Mouse (Mus musculus): Measurements from ENCODE around the gene Dtx4. TPM values are rescaled to one million over a fixed set of nuclear protein-coding genes. Genes with fewer than 3 reads are reported as not detected.

Gene Dtx4
- polyA plus RNA-seq, 1 experiment from 2014 or later: 43.3 TPM

- Histone ChIP-seq H3K27ac (no peak overlapping the region), H3K4me1 (no peaks in the 10 kb centered on the region), H3K27me3 (replicated peaks) (no peaks in the 10 kb centered on the region), H3K4me2 (no peak overlapping the region), H3K36me3 (replicated peaks) (0 out of 2 replicates have a peak, but pooled peaks cover 4% of the 10 kb centered on the region), H3K9me3 (no peaks in the 10 kb centered on the region), H3K4me3 (no peak overlapping the region), H3K9ac (no peak overlapping the region)
- ATAC-seq (replicated peaks): no peak
- 71% methylated on average over 7 of the region's 7 CpGs for WGBS
Observed at GRCm38 (mm10) chr19:12462851-12463721, 38.2 kb downstream of the Dtx4 start.

GRCm38 (mm10) chr19:12460282-12461249 lies 40.7 kb downstream of the Dtx4 start, which contains the start of gene Mpeg1:
Mpeg1 (plus strand) TSS chr19:12460779.
- no peaks in the 10 kb centered on the region for H3K27me3 ChIP-seq (replicated peaks)
- H3K9me3 ChIP-seq: no peaks in the 10 kb centered on the region
- no peak within 1 kb of the TSS for H3K9ac ChIP-seq
- ATAC-seq (replicated peaks): no peak
- WGBS: 84% methylated on average over 11 of the region's 11 CpGs
- H3K36me3 ChIP-seq (replicated peaks): no peaks in the 10 kb centered on the region
- no peak within 1 kb of the TSS for H3K4me3 ChIP-seq
- H3K27ac ChIP-seq: no peak within 1 kb of the TSS
- H3K4me2 ChIP-seq: no peak within 1 kb of the TSS
- H3K4me1 ChIP-seq: no peaks in the 10 kb centered on the region

GRCm38 (mm10) chr19:12459516-12459915 lies 41.7 kb downstream of the Dtx4 start:
- H3K27ac ChIP-seq: no peak overlapping the region
- H3K4me1 ChIP-seq: no peaks in the 10 kb centered on the region
- no peak overlapping the region for H3K4me2 ChIP-seq
- no peaks in the 10 kb centered on the region for H3K36me3 ChIP-seq (replicated peaks)
- H3K27me3 ChIP-seq (replicated peaks): no peaks in the 10 kb centered on the region
- no peak overlapping the region for H3K4me3 ChIP-seq
- no peak for ATAC-seq (replicated peaks)
- no peak overlapping the region for H3K9ac ChIP-seq
- no peaks in the 10 kb centered on the region for H3K9me3 ChIP-seq
- 82% methylated on average over 4 of the region's 4 CpGs for WGBS

- H3K27me3 ChIP-seq (replicated peaks): no peaks in the 10 kb centered on the region
- H3K4me1 ChIP-seq: no peaks in the 10 kb centered on the region
- 88% methylated on average over 12 of the region's 12 CpGs for WGBS
- H3K4me3 ChIP-seq: no peak overlapping the region
- H3K4me2 ChIP-seq: no peak overlapping the region
- no peak for ATAC-seq (replicated peaks)
- H3K36me3 ChIP-seq (replicated peaks): no peaks in the 10 kb centered on the region
- no peak overlapping the region for H3K9ac ChIP-seq
- no peaks in the 10 kb centered on the region for H3K9me3 ChIP-seq
- no peak overlapping the region for H3K27ac ChIP-seq
Observed at GRCm38 (mm10) chr19:12457401-12458066, 43.7 kb downstream of the Dtx4 start.

GRCm38 (mm10) chr19:12445014-12445413 lies 56.2 kb downstream of the Dtx4 start:
- Histone ChIP-seq H3K9ac (no peak overlapping the region), H3K4me2 (no peak overlapping the region), H3K4me3 (no peak overlapping the region), H3K27ac (no peak overlapping the region), H3K9me3 (no peaks in the 10 kb centered on the region), H3K36me3 (replicated peaks) (no peaks in the 10 kb centered on the region), H3K27me3 (replicated peaks) (no peaks in the 10 kb centered on the region), H3K4me1 (no peaks in the 10 kb centered on the region)
- WGBS: 79% methylated on average over 3 of the region's 3 CpGs
- no peak for ATAC-seq (replicated peaks)

DNA sequence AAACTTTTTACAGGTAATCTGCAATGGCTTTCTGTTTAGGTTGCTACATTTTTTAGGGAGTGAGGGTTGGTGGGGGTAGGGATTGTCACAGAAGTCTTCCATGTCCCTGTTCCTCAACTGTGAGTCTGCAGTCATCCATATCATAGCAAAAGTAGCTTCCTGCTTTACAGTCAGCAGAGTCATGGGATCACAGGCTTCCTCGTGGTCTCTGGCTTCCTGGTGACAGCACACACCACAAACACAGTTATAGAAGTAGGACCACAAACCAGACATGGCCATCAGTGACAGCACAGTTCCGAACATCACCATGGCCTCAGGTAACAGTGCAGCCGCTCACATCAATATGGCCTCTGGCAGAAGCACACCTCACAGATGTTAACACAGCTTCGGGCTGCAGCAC lies 58.7 kb downstream of the Dtx4 start:
- 80% methylated on average over 4 of the region's 4 CpGs for WGBS

DNA sequence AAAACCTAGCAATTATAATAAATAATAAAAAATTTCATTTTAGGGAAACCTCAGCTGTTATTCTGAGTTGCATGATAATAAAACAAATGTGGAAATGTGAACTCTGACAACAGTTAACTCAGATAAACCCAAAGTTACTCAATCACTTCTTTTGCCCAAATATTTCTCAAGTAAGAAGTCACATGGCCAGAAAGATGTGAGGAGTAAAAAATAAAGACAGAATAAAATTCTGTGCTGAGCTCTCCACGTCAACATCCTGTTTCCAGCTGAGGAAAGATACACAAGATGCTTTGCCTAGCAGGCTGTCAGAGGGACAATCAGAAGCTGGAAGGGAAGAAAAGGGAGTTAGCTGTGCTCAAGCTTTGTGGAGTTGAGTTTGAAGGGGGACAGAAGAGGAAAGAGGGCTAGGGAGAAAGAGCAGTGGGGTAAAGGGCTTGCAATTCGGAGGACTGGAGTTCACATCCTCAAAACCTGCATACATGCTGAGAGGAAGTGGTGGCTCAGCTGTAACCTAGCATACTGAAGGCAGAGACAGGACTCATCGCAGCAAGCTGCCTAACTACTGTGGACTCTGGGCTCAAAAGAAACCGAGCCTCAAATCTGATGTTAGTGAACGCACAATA lies 61.0 kb downstream of the Dtx4 start:
- no peak for ATAC-seq (replicated peaks)
- Histone ChIP-seq H3K27me3 (replicated peaks) (no peaks in the 10 kb centered on the region), H3K4me2 (no peak overlapping the region), H3K4me3 (no peak overlapping the region), H3K36me3 (replicated peaks) (no peaks in the 10 kb centered on the region), H3K9ac (no peak overlapping the region), H3K9me3 (no peaks in the 10 kb centered on the region), H3K27ac (no peak overlapping the region), H3K4me1 (no peaks in the 10 kb centered on the region)
- WGBS: 59% methylated on average over 5 of the region's 5 CpGs

More for the DNA sequence above, 58.7 kb downstream of the Dtx4 start:
- Histone ChIP-seq H3K4me3 (no peak overlapping the region), H3K9me3 (no peaks in the 10 kb centered on the region), H3K36me3 (replicated peaks) (no peaks in the 10 kb centered on the region), H3K9ac (no peak overlapping the region), H3K27me3 (replicated peaks) (no peaks in the 10 kb centered on the region), H3K4me2 (no peak overlapping the region), H3K4me1 (no peaks in the 10 kb centered on the region), H3K27ac (no peak overlapping the region)
- no peak for ATAC-seq (replicated peaks)

DNA sequence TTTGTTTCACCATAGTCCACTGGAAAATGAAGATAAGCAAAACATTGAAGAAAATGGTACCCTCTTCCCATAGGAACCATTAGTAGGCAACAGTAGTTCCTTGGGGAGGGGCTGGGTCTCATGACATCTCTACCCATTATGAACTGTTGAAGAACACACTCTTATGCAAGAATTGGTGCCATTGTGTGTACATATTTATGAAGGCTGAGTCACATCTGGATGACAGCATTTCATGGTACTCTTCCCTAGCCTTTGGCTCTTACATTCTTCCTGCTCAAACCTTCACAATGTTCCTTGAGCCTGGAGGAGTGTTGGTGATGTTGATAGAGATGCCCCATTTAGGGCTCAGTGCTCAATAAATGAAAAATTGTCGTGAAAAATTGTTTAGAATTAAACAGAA lies 61.7 kb downstream of the Dtx4 start:
- 67% methylated on average over 1 of the region's 1 CpGs for WGBS
- no peak overlapping the region for H3K4me2 ChIP-seq
- ATAC-seq (replicated peaks): no peak
- no peak overlapping the region for H3K27ac ChIP-seq
- no peak overlapping the region for H3K9ac ChIP-seq
- no peaks in the 10 kb centered on the region for H3K9me3 ChIP-seq
- no peak overlapping the region for H3K4me3 ChIP-seq
- no peaks in the 10 kb centered on the region for H3K36me3 ChIP-seq (replicated peaks)
- H3K27me3 ChIP-seq (replicated peaks): no peaks in the 10 kb centered on the region
- H3K4me1 ChIP-seq: no peaks in the 10 kb centered on the region

DNA sequence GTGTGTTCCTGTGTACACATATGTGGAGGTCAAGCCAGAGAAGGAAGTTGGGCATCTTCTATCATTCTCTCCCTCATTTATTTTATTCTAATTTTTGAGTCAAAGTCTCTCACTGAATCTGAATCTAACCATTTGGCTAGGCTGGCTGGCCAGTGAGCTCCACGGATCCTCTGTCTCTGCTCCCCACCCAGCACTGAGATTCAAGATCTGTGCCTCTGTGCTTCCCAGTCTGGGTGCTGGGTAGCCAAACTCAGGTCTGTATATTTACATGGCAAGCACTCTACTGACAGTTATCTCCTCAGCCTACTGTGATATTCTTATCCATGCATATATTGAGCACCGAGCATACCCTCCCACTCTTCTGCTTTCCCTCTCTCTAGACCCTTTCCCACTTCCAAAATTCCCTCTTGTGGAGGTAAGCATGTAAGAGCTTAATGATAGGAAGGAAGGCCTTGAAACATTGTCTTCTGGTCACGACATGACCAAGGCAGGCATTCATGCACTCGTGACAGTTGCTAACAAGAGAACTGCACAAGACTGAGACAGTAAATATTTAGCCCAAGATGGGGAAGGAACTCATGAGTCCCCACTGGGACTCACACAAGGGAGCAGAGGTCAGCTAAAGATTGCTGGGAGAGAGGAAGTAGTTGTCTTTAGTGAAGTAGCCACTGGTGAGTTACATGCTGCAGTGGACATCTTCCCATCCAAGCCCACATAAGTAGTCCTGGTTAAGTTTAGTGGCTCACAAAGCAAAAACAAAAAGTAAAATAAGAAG lies 65.3 kb downstream of the Dtx4 start:
- Histone ChIP-seq H3K9ac (no peak overlapping the region), H3K4me2 (no peak overlapping the region), H3K9me3 (no peaks in the 10 kb centered on the region), H3K36me3 (replicated peaks) (no peaks in the 10 kb centered on the region), H3K4me3 (no peak overlapping the region), H3K27ac (no peak overlapping the region), H3K27me3 (replicated peaks) (no peaks in the 10 kb centered on the region), H3K4me1 (no peaks in the 10 kb centered on the region)
- 83% methylated on average over 4 of the region's 4 CpGs for WGBS
- ATAC-seq (replicated peaks): no peak

DNA sequence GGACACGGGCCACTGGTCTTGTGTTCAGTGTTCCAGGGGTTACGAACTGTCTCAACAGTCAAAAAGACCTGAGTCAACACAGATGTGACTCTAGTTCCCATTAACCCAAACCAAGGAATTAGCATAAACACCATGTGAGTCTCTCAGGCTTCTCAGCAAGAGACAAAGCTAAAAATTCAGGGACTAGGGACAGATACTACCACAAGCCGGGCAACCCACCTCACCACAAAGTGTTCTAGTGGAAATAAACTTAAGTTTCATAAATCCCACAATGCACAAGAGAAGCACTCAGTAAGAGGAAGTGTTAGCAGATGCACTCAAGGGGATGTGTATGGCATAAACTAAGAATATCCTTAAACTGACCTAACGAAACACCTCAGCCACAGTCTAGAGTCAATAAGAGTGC lies 66.2 kb downstream of the Dtx4 start:
- no peak overlapping the region for H3K4me2 ChIP-seq
- no peaks in the 10 kb centered on the region for H3K9me3 ChIP-seq
- no peak for ATAC-seq (replicated peaks)
- no peak overlapping the region for H3K4me3 ChIP-seq
- no peaks in the 10 kb centered on the region for H3K4me1 ChIP-seq
- no peak overlapping the region for H3K9ac ChIP-seq
- H3K27ac ChIP-seq: no peak overlapping the region
- H3K27me3 ChIP-seq (replicated peaks): no peaks in the 10 kb centered on the region
- 78% methylated on average over 4 of the region's 4 CpGs for WGBS
- H3K36me3 ChIP-seq (replicated peaks): no peaks in the 10 kb centered on the region

- Histone ChIP-seq H3K4me2 (no peak overlapping the region), H3K36me3 (replicated peaks) (no peaks in the 10 kb centered on the region), H3K27ac (no peak overlapping the region), H3K27me3 (replicated peaks) (no peaks in the 10 kb centered on the region), H3K4me3 (no peak overlapping the region), H3K9me3 (no peaks in the 10 kb centered on the region), H3K4me1 (no peaks in the 10 kb centered on the region), H3K9ac (no peak overlapping the region)
- WGBS: 2% methylated on average over 2 of the region's 2 CpGs
- peak; percentile 77; the same call in 1 of the 2 replicates for ATAC-seq (replicated peaks)
Observed at GRCm38 (mm10) chr19:12433033-12433432, 68.2 kb downstream of the Dtx4 start.

Data from midbrain, embryonic 15.5 days (tissue).